Mouse (Mus musculus): ENCODE results near the gene Tfap2e. TPM values are rescaled to one million over a fixed set of nuclear protein-coding genes. Genes with fewer than 3 reads are reported as not detected.

Gene Tfap2e
- polyA plus RNA-seq (2015; fragmentation: Nextera tagmentation; extraction: Ambion mirVana) = not detected in 2 replicates

DNA sequence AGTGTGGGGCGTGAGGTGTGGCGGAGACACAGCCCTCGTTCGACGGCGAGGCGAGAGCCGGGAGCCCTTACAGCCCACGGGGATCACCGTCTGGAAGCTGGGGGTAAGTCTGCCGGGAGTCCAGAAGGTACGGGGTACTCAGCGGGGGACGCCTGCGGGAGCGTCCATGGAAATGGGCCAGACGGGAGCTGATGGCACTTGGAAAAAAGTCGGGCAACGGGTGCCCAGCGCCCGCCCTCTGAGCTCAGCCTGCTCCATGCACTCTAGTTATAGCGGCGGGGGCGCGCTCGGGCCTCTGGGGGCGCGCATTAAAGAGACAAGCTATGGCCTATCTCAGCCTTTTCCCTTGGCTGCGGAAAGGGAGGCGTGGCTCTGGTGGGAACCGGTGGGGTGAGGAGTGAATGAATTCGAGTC lies at the start of gene Tfap2e:
Gene Tfap2e, minus strand, starts transcription at position 240 of the 414 bp plus-strand sequence.
- DNase-seq (ENCODE audit: low spot score) (peak; percentile 56), ATAC-seq (replicated peaks; ENCODE audit: low FRiP score, low read depth) (peak; percentile 68)
- Histone ChIP-seq H3K9ac (ENCODE audit: low read depth, low read length) (0 out of 2 replicates have a peak within 1 kb of the TSS, but pooled peaks have one; percentile 13), H3K4me1 (replicated peaks; ENCODE audit: insufficient read depth, low read length) (no peaks in the 10 kb centered on the region), H3K4me3 (replicated peaks; ENCODE audit: low read depth, low read length) (peak within 1 kb of the TSS; percentile 31), H3K36me3 (ENCODE audit: insufficient read depth, low read length) (no peaks in the 10 kb centered on the region), H3K9me3 (replicated peaks; ENCODE audit: low read length) (no peaks in the 10 kb centered on the region), H3K27me3 (ENCODE audit: insufficient read depth, low read length) (peaks cover 51% of the 10 kb centered on the region), H3K4me2 (ENCODE audit: low read length) (peak within 1 kb of the TSS; percentile 51), H3K27ac (no peak within 1 kb of the TSS)
- no peak for TF ChIP-seq CTCF (IDR thresholded peaks at IDR 0.05; ENCODE audit: low read depth)
- 2% methylated on average over 32 of the region's 32 CpGs for WGBS

DNA sequence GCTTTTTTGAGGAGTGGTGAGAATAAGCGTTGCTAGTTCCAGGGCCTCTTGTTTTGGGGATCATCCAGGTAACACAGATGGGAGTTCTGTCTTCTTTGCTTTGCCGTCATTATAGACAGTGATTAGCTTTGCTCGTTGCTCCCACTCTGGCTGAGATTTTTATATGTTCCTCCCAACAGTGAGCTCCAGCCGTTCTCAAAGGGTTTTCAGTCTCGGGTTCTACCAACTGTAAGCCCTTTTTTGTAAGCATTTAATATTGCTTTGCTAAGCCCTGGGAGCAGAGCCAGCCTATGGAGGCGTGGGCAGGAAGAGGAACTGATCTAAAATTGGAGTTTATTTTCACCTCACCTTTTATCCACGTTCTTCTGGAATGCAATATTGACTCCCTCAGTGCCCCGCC lies 47.0 kb upstream of the Tfap2e start:
- WGBS = 68% methylated on average over 8 of the region's 8 CpGs
- no peak for TF ChIP-seq CTCF (IDR thresholded peaks at IDR 0.05; ENCODE audit: low read depth)
- Histone ChIP-seq H3K4me2 (ENCODE audit: low read length) (no peak overlapping the region), H3K27ac (no peak overlapping the region), H3K36me3 (ENCODE audit: insufficient read depth, low read length) (no peaks in the 10 kb centered on the region), H3K9ac (ENCODE audit: low read depth, low read length) (no peak overlapping the region), H3K4me1 (replicated peaks; ENCODE audit: insufficient read depth, low read length) (no peaks in the 10 kb centered on the region), H3K9me3 (replicated peaks; ENCODE audit: low read length) (no peaks in the 10 kb centered on the region), H3K4me3 (replicated peaks; ENCODE audit: low read depth, low read length) (no peak overlapping the region), H3K27me3 (ENCODE audit: insufficient read depth, low read length) (no peaks in the 10 kb centered on the region)
- DNase-seq (ENCODE audit: low spot score) (no peak), ATAC-seq (replicated peaks; ENCODE audit: low FRiP score, low read depth) (no peak)

DNA sequence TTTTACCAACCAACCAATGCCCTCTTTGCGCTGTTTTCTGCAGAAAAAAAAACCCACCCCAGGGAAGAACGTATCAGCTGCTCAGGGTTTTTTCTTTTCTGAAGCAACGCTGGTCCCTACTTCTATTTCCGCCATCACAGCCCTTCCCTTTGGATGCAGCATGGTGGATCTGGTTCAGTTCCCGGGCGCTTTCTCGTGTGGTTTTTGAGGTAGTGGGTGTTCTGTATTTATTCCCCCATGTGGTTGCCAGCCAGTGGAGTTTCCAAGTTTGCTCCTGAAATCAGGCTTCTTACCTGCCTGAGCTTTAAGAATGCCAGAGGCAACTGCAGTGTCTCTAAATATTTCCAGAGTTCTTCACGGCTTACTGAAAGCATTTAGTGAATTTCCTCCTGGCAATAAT lies 46.5 kb upstream of the Tfap2e start:
- no peaks in the 10 kb centered on the region for H3K9me3 ChIP-seq (replicated peaks; ENCODE audit: low read length)
- H3K27ac ChIP-seq = no peak overlapping the region
- no peaks in the 10 kb centered on the region for H3K4me1 ChIP-seq (replicated peaks; ENCODE audit: insufficient read depth, low read length)
- H3K27me3 ChIP-seq (ENCODE audit: insufficient read depth, low read length) = no peaks in the 10 kb centered on the region
- 88% methylated on average over 8 of the region's 8 CpGs for WGBS
- no peaks in the 10 kb centered on the region for H3K36me3 ChIP-seq (ENCODE audit: insufficient read depth, low read length)
- no peak overlapping the region for H3K4me3 ChIP-seq (replicated peaks; ENCODE audit: low read depth, low read length)
- no peak for ATAC-seq (replicated peaks; ENCODE audit: low FRiP score, low read depth)
- H3K4me2 ChIP-seq (ENCODE audit: low read length) = no peak overlapping the region
- no peak for DNase-seq (ENCODE audit: low spot score)
- no peak overlapping the region for H3K9ac ChIP-seq (ENCODE audit: low read depth, low read length)
- TF ChIP-seq CTCF (IDR thresholded peaks at IDR 0.05; ENCODE audit: low read depth) = no peak

DNA sequence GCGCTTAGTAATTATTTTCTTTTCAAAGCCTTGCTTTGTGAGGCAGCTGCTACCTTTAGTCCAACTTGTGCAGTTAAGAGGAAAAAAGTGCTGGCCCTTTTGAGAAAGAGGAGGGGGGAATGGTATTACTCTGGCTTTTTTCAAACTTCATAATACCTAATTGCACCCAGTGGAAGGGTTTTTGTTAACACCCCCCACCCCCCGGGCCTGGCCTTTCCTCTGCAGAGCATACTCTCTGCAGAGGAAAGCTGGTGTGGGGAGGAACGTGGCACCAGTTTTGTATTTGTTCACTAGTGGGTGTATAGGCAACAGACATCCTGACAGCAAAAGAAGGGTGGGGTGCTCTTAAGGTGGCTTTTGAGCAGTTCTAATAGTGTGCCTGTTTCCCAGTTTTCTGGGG lies 45.8 kb upstream of the Tfap2e start:
- no peak for TF ChIP-seq CTCF (IDR thresholded peaks at IDR 0.05; ENCODE audit: low read depth)
- WGBS = 77% methylated on average over 3 of the region's 3 CpGs
- ATAC-seq (replicated peaks; ENCODE audit: low FRiP score, low read depth) = no peak

GRCm38 (mm10) chr4:126779826-126780775 lies 44.1 kb upstream of the Tfap2e start:
- no peak for DNase-seq (ENCODE audit: low spot score)

More for the DNA sequence above, 45.8 kb upstream of the Tfap2e start:
- no peak for DNase-seq (ENCODE audit: low spot score)
- Histone ChIP-seq H3K36me3 (ENCODE audit: insufficient read depth, low read length) (no peaks in the 10 kb centered on the region), H3K27ac (no peak overlapping the region), H3K27me3 (ENCODE audit: insufficient read depth, low read length) (no peaks in the 10 kb centered on the region), H3K9ac (ENCODE audit: low read depth, low read length) (no peak overlapping the region), H3K9me3 (replicated peaks; ENCODE audit: low read length) (no peaks in the 10 kb centered on the region), H3K4me2 (ENCODE audit: low read length) (no peak overlapping the region), H3K4me3 (replicated peaks; ENCODE audit: low read depth, low read length) (no peak overlapping the region), H3K4me1 (replicated peaks; ENCODE audit: insufficient read depth, low read length) (no peaks in the 10 kb centered on the region)

DNA sequence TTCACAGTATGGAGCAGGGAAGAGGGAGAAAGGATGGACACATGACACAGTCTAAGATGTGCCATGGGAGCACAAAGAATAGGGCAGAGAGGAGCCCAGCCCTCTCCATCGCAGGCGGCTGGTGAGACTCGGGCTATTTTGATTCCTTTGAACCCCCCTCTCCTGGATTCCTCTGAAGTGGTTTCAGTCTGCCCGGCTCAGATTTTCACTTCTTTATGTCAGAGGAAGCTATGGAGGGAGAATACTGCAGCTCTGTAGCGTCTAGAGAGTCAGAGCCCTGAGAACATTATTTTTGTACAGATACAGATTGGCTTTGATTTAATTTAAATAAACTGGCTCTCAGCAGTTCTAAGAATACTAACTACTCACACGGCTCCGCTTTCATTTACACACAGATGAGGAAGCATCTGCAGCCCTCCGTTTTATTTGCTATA lies 43.1 kb upstream of the Tfap2e start:
- ATAC-seq (replicated peaks; ENCODE audit: low FRiP score, low read depth) = no peak
- TF ChIP-seq CTCF (IDR thresholded peaks at IDR 0.05; ENCODE audit: low read depth) = no peak

More at GRCm38 (mm10) chr4:126779826-126780775, 44.1 kb upstream of the Tfap2e start:
- no peak for ATAC-seq (replicated peaks; ENCODE audit: low FRiP score, low read depth)
- no peaks in the 10 kb centered on the region for H3K9me3 ChIP-seq (replicated peaks; ENCODE audit: low read length)
- no peak overlapping the region for H3K4me3 ChIP-seq (replicated peaks; ENCODE audit: low read depth, low read length)
- no peaks in the 10 kb centered on the region for H3K36me3 ChIP-seq (ENCODE audit: insufficient read depth, low read length)
- H3K27me3 ChIP-seq (ENCODE audit: insufficient read depth, low read length) = no peaks in the 10 kb centered on the region
- no peak for TF ChIP-seq CTCF (IDR thresholded peaks at IDR 0.05; ENCODE audit: low read depth)
- WGBS = 60% methylated on average over 12 of the region's 12 CpGs
- no peak overlapping the region for H3K9ac ChIP-seq (ENCODE audit: low read depth, low read length)
- H3K27ac ChIP-seq = no peak overlapping the region
- no peak overlapping the region for H3K4me2 ChIP-seq (ENCODE audit: low read length)
- no peaks in the 10 kb centered on the region for H3K4me1 ChIP-seq (replicated peaks; ENCODE audit: insufficient read depth, low read length)

More for the DNA sequence above, 43.1 kb upstream of the Tfap2e start:
- no peaks in the 10 kb centered on the region for H3K4me1 ChIP-seq (replicated peaks; ENCODE audit: insufficient read depth, low read length)
- no peak overlapping the region for H3K4me2 ChIP-seq (ENCODE audit: low read length)
- H3K27ac ChIP-seq = no peak overlapping the region
- H3K9ac ChIP-seq (ENCODE audit: low read depth, low read length) = 0 out of 2 replicates have a peak overlapping the region, but pooled peaks have one; percentile 3
- DNase-seq (ENCODE audit: low spot score) = no peak
- H3K36me3 ChIP-seq (ENCODE audit: insufficient read depth, low read length) = no peaks in the 10 kb centered on the region
- H3K4me3 ChIP-seq (replicated peaks; ENCODE audit: low read depth, low read length) = no peak overlapping the region
- H3K27me3 ChIP-seq (ENCODE audit: insufficient read depth, low read length) = no peaks in the 10 kb centered on the region
- no peaks in the 10 kb centered on the region for H3K9me3 ChIP-seq (replicated peaks; ENCODE audit: low read length)
- WGBS = 40% methylated on average over 8 of the region's 8 CpGs

Data from kidney, postnatal 0 days (tissue).